Mouse (Mus musculus) heart, embryonic 15.5 days (tissue): ENCODE results near the gene Per2. TPM values are rescaled to one million over a fixed set of nuclear protein-coding genes. Genes with fewer than 3 reads are reported as not detected.

Source experiments
- ATAC-seq: fragments of 200-750 bp; cut with Nextera tagmentation; replicated peaks from 2 replicates; pipeline ENCODE4 v1.8.0; 2017; ENCODE audit warnings: low read depth, moderate TSS enrichment; ENCODE audit not compliant: insufficient number of reproducible peaks, insufficient read depth, low FRiP score
- H3K27ac ChIP-seq: fragments of 300-500 bp; sonication (generic); 2 replicates; pipeline ENCODE4 v1.5.1; 2015; ENCODE audit warnings: mild to moderate bottlenecking, inconsistent platforms
- H3K27me3 ChIP-seq: fragments of 300-500 bp; sonication (generic); 2 replicates; pipeline ENCODE4 v1.6.1; 2015; ENCODE audit warnings: inconsistent platforms
- H3K36me3 ChIP-seq: fragments of 300-500 bp; sonication (generic); 2 replicates; pipeline ENCODE4 v1.6.1; 2015; ENCODE audit warnings: mild to moderate bottlenecking, inconsistent platforms
- H3K4me1 ChIP-seq: fragments of 300-500 bp; sonication (generic); replicated peaks from 2 replicates; pipeline ENCODE4 v1.6.1; 2015; ENCODE audit warnings: inconsistent platforms
- H3K4me2 ChIP-seq: fragments of 300-500 bp; sonication (generic); 2 replicates; pipeline ENCODE4 v1.6.1; 2015; ENCODE audit warnings: inconsistent platforms, mild to moderate bottlenecking, moderate library complexity
- H3K4me3 ChIP-seq: fragments of 300-500 bp; sonication (generic); 2 replicates; pipeline ENCODE4 v1.5.1; 2015; ENCODE audit warnings: mild to moderate bottlenecking, inconsistent platforms
- H3K9ac ChIP-seq: fragments of 300-500 bp; sonication (generic); 2 replicates; pipeline ENCODE4 v1.6.1; 2015; ENCODE audit warnings: mild to moderate bottlenecking, inconsistent platforms
- H3K9me3 ChIP-seq: fragments of 300-500 bp; sonication (generic); replicated peaks from 2 replicates; pipeline ENCODE4 v1.6.1; 2016; ENCODE audit warnings: inconsistent platforms
- WGBS: fragments of 180-500 bp; shearing (Covaris S2); methylation state at CpG from one replicate; pipeline ENCODE4 v1.1.7; 2015; ENCODE audit warnings: mixed read lengths; 5-methylcytosine and 5-hydroxymethylcytosine counted together
- polyA plus RNA-seq: library from polyadenylated mRNA; unstranded; fragments of >200 nt; fragmentation: Nextera tagmentation; extraction: Ambion mirVana; gene quantifications from 2 replicates; pipeline ENCODE4 v1.2.1, GENCODE M21; 2015

The Per2 gene
- polyA plus RNA-seq, 1 experiment from 2014 or later, result 4.5 TPM

DNA sequence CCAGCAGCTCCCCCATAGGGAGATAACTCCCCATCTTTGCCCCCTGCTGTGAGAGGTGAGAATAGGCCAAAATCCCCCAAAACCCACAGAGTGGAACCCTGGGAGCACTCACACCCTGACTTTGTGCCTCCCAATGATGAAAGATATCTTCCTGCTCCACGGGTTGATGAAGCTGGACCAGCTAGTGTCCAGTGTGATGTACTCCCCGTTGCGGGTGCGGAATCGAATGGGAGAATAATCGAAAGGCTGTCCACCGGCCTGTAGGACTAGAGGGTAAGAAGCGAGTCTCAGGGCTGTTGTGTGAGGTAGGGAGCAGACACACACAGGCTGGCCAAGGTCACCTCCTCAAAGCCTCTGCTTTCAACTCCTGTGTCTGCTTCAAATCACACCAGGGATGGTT, 24.2 kb downstream of the Per2 start:
- H3K27ac ChIP-seq, result no peak overlapping the region
- H3K9ac ChIP-seq, result no peak overlapping the region
- 88% methylated on average over 8 of the region's 8 CpGs for WGBS
- H3K36me3 ChIP-seq, result peaks cover 34% of the 10 kb centered on the region
- H3K4me1 ChIP-seq, result peaks cover 25% of the 10 kb centered on the region
- no peaks in the 10 kb centered on the region for H3K27me3 ChIP-seq
- ATAC-seq, result no peak
- H3K9me3 ChIP-seq, result no peaks in the 10 kb centered on the region
- H3K4me3 ChIP-seq, result no peak overlapping the region
- no peak overlapping the region for H3K4me2 ChIP-seq

GRCm38 (mm10) chr1:91430761-91431160, 28.4 kb downstream of the Per2 start:
- H3K36me3 ChIP-seq, result peaks cover 57% of the 10 kb centered on the region
- ATAC-seq, result no peak
- no peak overlapping the region for H3K9ac ChIP-seq
- 74% methylated on average over 7 of the region's 7 CpGs for WGBS
- no peak overlapping the region for H3K27ac ChIP-seq
- no peak overlapping the region for H3K4me3 ChIP-seq
- no peaks in the 10 kb centered on the region for H3K9me3 ChIP-seq
- H3K27me3 ChIP-seq, result no peaks in the 10 kb centered on the region
- H3K4me2 ChIP-seq, result no peak overlapping the region
- H3K4me1 ChIP-seq, result peaks cover 11% of the 10 kb centered on the region

DNA sequence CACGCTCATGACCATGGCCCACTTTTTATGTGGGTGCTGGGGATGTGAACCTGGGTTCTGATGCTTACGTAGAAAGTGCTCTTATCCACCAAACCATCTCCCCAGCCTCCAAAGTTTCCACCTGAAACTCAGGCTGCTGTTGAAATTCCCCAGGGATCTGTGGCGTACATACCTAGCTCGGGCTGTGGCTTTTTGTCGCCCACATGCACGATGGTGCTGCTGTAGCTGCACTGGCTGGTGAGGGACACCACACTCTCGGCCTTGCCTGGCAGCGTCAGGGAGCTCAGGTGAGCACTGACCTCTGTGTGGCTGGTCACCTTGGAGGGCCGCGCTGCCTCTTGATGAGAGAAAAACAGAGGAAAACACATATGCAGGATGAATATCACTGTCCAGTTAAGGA, 29.9 kb downstream of the Per2 start:
- H3K36me3 ChIP-seq, result peaks cover 57% of the 10 kb centered on the region
- H3K9me3 ChIP-seq, result no peaks in the 10 kb centered on the region
- no peaks in the 10 kb centered on the region for H3K4me1 ChIP-seq
- no peak overlapping the region for H3K9ac ChIP-seq
- ATAC-seq, result no peak
- no peak overlapping the region for H3K27ac ChIP-seq
- no peaks in the 10 kb centered on the region for H3K27me3 ChIP-seq
- WGBS, result 92% methylated on average over 10 of the region's 10 CpGs
- no peak overlapping the region for H3K4me3 ChIP-seq
- H3K4me2 ChIP-seq, result no peak overlapping the region

GRCm38 (mm10) chr1:91428614-91429013, 30.5 kb downstream of the Per2 start:
- no peak overlapping the region for H3K4me2 ChIP-seq
- H3K27ac ChIP-seq, result no peak overlapping the region
- no peak overlapping the region for H3K9ac ChIP-seq
- WGBS, result 34% methylated on average over 4 of the region's 4 CpGs
- no peaks in the 10 kb centered on the region for H3K27me3 ChIP-seq
- H3K36me3 ChIP-seq, result peaks cover 62% of the 10 kb centered on the region
- no peak overlapping the region for H3K4me3 ChIP-seq
- H3K4me1 ChIP-seq, result no peaks in the 10 kb centered on the region
- ATAC-seq, result peak; percentile 61; the same call in 1 of the 2 replicates
- no peaks in the 10 kb centered on the region for H3K9me3 ChIP-seq

DNA sequence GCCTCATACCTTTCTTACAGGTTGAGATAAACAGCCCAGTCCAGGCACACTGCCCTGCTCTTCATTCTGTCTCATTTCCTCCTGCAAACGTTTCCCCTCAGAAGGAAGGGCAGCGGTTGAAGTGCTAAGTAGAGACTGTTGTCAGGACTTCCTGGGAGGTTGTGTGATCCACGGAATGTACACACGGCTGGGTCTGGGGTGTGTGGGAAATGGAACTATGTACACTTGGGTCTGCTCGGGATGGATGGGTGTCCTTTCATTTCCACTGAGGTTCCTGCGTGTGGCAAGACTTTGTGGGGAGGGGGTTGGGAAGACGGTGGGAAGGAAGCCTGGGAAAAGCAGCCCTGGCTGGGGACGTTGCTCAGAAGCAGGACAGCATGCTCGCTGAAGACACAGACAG, 32.7 kb downstream of the Per2 start:
- no peak for ATAC-seq
- H3K27me3 ChIP-seq, result no peaks in the 10 kb centered on the region
- no peak overlapping the region for H3K27ac ChIP-seq
- H3K4me3 ChIP-seq, result no peak overlapping the region
- 69% methylated on average over 9 of the region's 9 CpGs for WGBS
- no peaks in the 10 kb centered on the region for H3K4me1 ChIP-seq
- no peak overlapping the region for H3K9ac ChIP-seq
- H3K4me2 ChIP-seq, result no peak overlapping the region
- H3K9me3 ChIP-seq, result no peaks in the 10 kb centered on the region
- peaks cover 47% of the 10 kb centered on the region for H3K36me3 ChIP-seq

DNA sequence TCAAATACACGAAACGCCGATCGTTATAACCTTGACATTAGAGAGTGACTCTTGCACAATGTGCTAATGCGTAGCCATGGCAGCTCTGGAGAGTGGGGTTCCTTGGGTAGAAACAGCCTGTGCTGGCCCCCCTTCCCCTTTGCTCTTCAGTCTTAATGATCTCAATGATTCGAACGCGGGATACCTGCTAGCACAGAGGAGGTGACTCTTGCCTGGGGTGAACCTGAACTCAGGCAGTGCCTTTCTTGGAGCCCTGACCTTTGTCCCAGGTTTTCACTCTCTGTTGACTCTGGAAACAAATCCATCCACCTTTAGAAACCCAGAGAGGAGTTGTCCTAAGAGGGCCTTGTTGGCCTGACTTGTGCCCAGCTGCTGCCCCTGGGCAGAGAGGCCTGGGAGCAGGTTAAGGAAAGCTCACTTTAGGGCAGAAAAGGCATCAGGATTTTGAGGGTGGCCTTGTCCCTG, 38.5 kb downstream of the Per2 start:
- ATAC-seq, result no peak
- Histone ChIP-seq H3K9me3 (no peaks in the 10 kb centered on the region), H3K27me3 (no peaks in the 10 kb centered on the region), H3K9ac (no peak overlapping the region), H3K36me3 (peaks cover 27% of the 10 kb centered on the region), H3K4me3 (no peak overlapping the region), H3K27ac (no peak overlapping the region), H3K4me1 (no peaks in the 10 kb centered on the region), H3K4me2 (no peak overlapping the region)
- WGBS, result 90% methylated on average over 8 of the region's 8 CpGs

DNA sequence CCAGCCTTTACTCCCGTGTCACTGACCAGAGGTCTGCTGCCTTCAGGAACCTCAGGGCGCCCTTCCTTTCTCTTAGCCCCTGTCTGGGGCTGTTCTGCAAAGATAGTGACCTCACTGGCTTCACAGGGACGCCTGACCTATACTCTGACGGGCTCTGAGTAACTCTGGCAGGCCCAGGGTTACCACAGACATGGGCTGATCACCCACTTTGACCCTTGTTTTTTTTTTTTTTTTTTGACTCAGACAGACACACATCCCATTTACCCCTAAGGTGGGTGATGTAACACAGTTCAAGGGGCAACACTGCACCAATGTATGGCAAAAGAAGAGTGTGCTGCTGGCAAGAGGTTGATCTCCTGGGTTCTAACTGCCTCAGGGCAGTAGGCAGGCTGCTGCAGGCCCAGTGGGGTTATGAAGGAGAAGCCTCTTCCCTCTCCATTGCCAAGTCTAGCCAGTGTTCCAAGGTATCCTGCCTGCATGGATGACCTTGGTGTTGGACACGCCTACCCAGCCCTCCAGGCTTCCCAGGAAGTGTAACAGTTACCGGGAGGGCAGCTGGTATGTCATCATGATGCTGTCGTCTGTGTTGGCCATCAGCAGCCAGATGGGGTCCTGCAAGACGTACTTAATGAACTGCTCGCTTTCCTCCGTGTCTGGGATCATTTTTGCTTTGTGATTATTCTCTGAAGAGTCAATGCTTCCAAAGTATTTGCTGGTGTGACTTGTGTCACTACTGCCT, 39.1 kb downstream of the Per2 start:
- WGBS, result 60% methylated on average over 10 of the region's 10 CpGs
- ATAC-seq, result no peak
- no peak overlapping the region for H3K27ac ChIP-seq
- peaks cover 6% of the 10 kb centered on the region for H3K4me1 ChIP-seq
- H3K9me3 ChIP-seq, result no peaks in the 10 kb centered on the region
- no peak overlapping the region for H3K9ac ChIP-seq
- no peaks in the 10 kb centered on the region for H3K27me3 ChIP-seq
- H3K4me2 ChIP-seq, result no peak overlapping the region
- H3K36me3 ChIP-seq, result peaks cover 27% of the 10 kb centered on the region
- H3K4me3 ChIP-seq, result no peak overlapping the region

DNA sequence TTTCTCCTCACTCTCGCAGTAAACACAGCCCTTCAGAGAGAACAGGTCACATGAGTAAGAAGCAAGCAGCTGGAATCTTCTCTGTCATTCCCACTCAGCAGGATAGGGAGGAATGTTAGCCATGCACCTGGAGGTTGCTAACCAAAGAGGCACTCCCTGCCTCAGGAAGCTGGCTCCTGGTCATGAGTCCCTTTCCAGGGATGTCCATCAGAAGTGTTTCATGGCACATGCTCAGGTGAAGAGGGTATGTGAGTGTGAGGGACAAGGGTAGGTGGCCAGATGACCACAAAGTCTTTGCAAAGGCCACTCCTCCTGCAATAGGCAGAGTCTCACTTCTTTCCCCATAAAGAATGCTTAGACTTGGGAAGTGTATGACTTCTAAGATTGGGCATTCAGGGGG, 41.1 kb downstream of the Per2 start:
- WGBS, result 54% methylated on average over 1 of the region's 1 CpGs
- no peak overlapping the region for H3K4me2 ChIP-seq
- no peaks in the 10 kb centered on the region for H3K9me3 ChIP-seq
- no peak overlapping the region for H3K4me3 ChIP-seq
- ATAC-seq, result no peak
- no peak overlapping the region for H3K27ac ChIP-seq
- no peaks in the 10 kb centered on the region for H3K27me3 ChIP-seq
- no peak overlapping the region for H3K9ac ChIP-seq
- peaks cover 18% of the 10 kb centered on the region for H3K4me1 ChIP-seq
- peaks cover 18% of the 10 kb centered on the region for H3K36me3 ChIP-seq

GRCm38 (mm10) chr1:91415311-91415710, 43.8 kb downstream of the Per2 start:
- Histone ChIP-seq H3K9ac (peak overlapping the region; percentile 52; the same call in 1 of the 2 replicates), H3K27ac (peak overlapping the region; percentile 97), H3K27me3 (no peaks in the 10 kb centered on the region), H3K4me2 (no peak overlapping the region), H3K4me1 (peaks cover 33% of the 10 kb centered on the region), H3K4me3 (no peak overlapping the region), H3K9me3 (no peaks in the 10 kb centered on the region), H3K36me3 (peaks cover 9% of the 10 kb centered on the region)
- WGBS, result 75% methylated on average over 5 of the region's 5 CpGs
- no peak for ATAC-seq

DNA sequence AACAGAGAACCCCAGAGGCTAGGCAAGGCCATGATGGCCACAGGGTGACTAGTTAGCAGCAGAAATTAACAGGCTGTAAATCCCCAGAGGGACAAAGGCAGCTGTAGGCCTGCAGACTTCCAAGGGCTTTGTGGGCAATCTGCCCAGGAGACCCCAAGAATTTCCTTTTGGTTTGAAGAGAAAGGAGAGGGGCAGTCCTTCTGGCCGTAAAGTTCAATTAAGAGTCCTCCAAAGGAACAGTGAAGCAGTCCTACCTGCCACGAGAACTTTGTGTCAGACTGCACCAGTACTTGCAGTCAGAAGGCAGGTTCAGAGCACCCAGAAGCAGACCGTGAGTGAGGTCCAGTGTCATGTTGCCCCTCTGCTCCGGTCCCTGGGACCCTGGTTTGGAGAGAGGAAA, 44.2 kb downstream of the Per2 start:
- peaks cover 9% of the 10 kb centered on the region; the same call in 1 of the 2 replicates for H3K36me3 ChIP-seq
- peaks cover 33% of the 10 kb centered on the region for H3K4me1 ChIP-seq
- no peaks in the 10 kb centered on the region for H3K27me3 ChIP-seq
- peak overlapping the region; percentile 98 for H3K4me2 ChIP-seq
- H3K27ac ChIP-seq, result peak overlapping the region; percentile 97
- no peak for ATAC-seq
- no peak overlapping the region; the same call in 1 of the 2 replicates for H3K4me3 ChIP-seq
- no peaks in the 10 kb centered on the region for H3K9me3 ChIP-seq
- WGBS, result 52% methylated on average over 4 of the region's 4 CpGs
- H3K9ac ChIP-seq, result peak overlapping the region; percentile 52

DNA sequence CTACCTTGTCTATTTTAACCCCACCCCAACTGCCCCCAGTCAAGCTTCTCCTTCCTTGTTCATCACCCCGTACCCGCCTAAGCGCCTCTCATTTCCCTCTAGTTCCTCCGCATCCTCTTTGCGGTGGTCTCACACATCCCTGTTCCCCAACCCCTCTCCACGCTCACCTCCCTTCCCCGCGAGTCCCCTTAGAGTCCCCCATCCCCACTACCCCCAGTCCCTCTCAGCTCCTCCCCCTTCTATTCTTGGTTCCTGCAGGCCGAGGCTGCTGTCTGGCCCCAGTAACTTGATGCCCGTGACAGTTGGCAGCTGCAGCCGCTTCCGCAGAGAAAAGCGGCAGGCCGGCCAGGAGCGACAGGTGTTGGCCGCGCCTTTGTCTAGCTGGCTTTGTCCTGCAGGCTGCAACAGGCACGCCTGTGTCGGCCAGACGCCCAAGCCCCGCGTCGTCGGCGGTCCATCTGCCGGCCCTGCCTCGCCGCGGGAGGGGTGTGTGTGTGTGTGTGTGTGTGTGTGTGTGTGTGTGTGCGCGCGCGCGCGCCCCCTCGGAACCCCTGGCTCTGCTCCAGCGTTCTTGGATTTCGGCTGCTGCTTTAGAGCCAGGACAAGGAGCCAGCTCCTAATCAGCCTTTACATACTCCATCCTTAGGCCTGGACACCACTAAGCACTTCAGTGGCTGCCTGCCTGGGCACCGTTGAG, 45.1 kb downstream of the Per2 start, which contains the start of gene Hes6:
TSS of gene Hes6 (minus strand) at position 141 of the 697 bp plus-strand sequence.
- Histone ChIP-seq H3K36me3 (peaks cover 9% of the 10 kb centered on the region; the same call in 1 of the 2 replicates), H3K4me3 (peak within 1 kb of the TSS; percentile 86), H3K4me2 (peak within 1 kb of the TSS; percentile 98), H3K27me3 (no peaks in the 10 kb centered on the region), H3K9me3 (no peaks in the 10 kb centered on the region), H3K9ac (peak within 1 kb of the TSS; percentile 82), H3K27ac (peak within 1 kb of the TSS; percentile 97), H3K4me1 (peaks cover 33% of the 10 kb centered on the region)
- ATAC-seq, result peak; percentile 57
- under 1% methylated on average over 37 of the region's 39 CpGs for WGBS
